Mouse (Mus musculus) liver, postnatal 0 days (tissue): ENCODE data around the gene Actn4.

Source experiments
- CTCF ChIP-seq: sonication (generic); IDR thresholded peaks from 2 replicates; pipeline ENCODE4 v1.5.1; 2016; ENCODE audit warnings: antibody characterized with exemption, low read depth
- EP300 ChIP-seq: IDR thresholded peaks from 2 replicates; pipeline ENCODE4 v1.6.1; 2016; ENCODE audit warnings: antibody characterized with exemption, low read depth, mild to moderate bottlenecking

GRCm38 (mm10) chr7:28931695-28932039 lies 30.5 kb downstream of the Actn4 start:
- TF ChIP-seq CTCF (no peak), EP300 (no peak)
